Mouse (Mus musculus): Measurements from ENCODE around the gene Rgs9.

GRCm38 (mm10) chr11:109206732-109207131 is 91.2 kb downstream of the Rgs9 start:
- TF ChIP-seq CTCF (IDR thresholded peaks at IDR 0.05; ENCODE audit: low read depth, low read length) (no peak), POLR2A (IDR thresholded peaks at IDR 0.05; ENCODE audit: insufficient read depth, low read length) (no peak)

All from ES-Bruce4 (cell line).